24 mouse cellular contexts compared by ENCODE assay signal in the genomic region with DNA sequence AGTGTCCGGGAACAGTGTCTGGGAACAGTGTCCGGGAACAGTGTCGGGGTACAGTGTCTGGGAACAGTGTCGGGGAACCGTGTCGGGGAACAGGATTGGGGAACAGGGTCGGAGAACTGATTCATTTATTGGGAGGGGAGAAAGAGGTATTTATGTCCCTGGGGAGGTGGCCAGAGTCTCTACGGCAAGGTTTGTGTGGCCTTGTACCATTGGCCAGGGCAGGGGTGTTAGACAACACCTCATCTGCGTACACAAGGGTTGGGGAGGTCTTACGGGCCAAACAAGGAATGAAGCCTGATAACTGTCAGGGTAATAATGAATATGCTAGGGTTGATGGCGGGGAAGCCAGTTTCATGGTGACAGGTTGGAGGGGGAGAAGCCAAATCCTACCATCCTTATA.
"Had no signal": no experiment of that assay in that cellular context is flagged by ENCODE, and none has a peak within 500 bp of the region (broad histone marks: within the 10 kb centered on the region; RNA-seq: fewer than 3 reads in every experiment).

No protein-coding gene starts in this region.

- H3K4me2 ChIP-seq: heart, embryonic 11.5 days; heart, embryonic 13.5 days; heart, embryonic 15.5 days; hindbrain, embryonic 13.5 days; hindbrain, embryonic 15.5 days; kidney, embryonic 15.5 days; limb, embryonic 13.5 days; limb, embryonic 15.5 days had no signal

- H3K36me3 ChIP-seq: heart, embryonic 13.5 days; heart, embryonic 15.5 days; hindbrain, embryonic 13.5 days; hindbrain, embryonic 15.5 days; kidney, embryonic 15.5 days; limb, embryonic 13.5 days; limb, embryonic 15.5 days had no signal

- DNase-seq: gastrocnemius, postnatal 14 days; gastrocnemius, postnatal 36 days; heart, adult 18-20 months; heart, postnatal 14 days; heart, postnatal 36 days; kidney, adult 11 months; kidney, adult 2 months; kidney, adult 9 months; kidney, postnatal 14 days; kidney, postnatal 36 days; layer of hippocampus, adult 9-11 months; layer of hippocampus, postnatal 36 days; left cerebral cortex, postnatal 4 days had no signal

- H3K4me3 ChIP-seq: heart, embryonic 13.5 days; heart, embryonic 15.5 days; hindbrain, embryonic 13.5 days; hindbrain, embryonic 15.5 days; kidney, embryonic 15.5 days; limb, embryonic 13.5 days; limb, embryonic 15.5 days had no signal

- ATAC-seq: hindbrain, postnatal 0 days; intestine, embryonic 16.5 days had no signal

- H3K9ac ChIP-seq: heart, embryonic 13.5 days; heart, embryonic 15.5 days; hindbrain, embryonic 13.5 days; hindbrain, embryonic 15.5 days; kidney, embryonic 15.5 days; limb, embryonic 13.5 days; limb, embryonic 15.5 days had no signal

- H3K4me1 ChIP-seq: heart, embryonic 15.5 days; hindbrain, embryonic 13.5 days; hindbrain, embryonic 15.5 days; kidney, embryonic 15.5 days; limb, embryonic 13.5 days; limb, embryonic 15.5 days had no signal

- H3K27me3 ChIP-seq: heart, embryonic 13.5 days; heart, embryonic 15.5 days; hindbrain, embryonic 13.5 days; hindbrain, embryonic 15.5 days; kidney, embryonic 15.5 days; limb, embryonic 13.5 days; limb, embryonic 15.5 days had no signal

- H3K9me3 ChIP-seq: heart, embryonic 13.5 days; heart, embryonic 15.5 days; hindbrain, embryonic 13.5 days; hindbrain, embryonic 15.5 days; kidney, embryonic 15.5 days; limb, embryonic 13.5 days; limb, embryonic 15.5 days had no signal

- H3K27ac ChIP-seq: heart, embryonic 13.5 days; heart, embryonic 15.5 days; hindbrain, embryonic 13.5 days; hindbrain, embryonic 15.5 days; hindbrain, postnatal 0 days; kidney, embryonic 15.5 days; kidney, postnatal 0 days; limb, embryonic 13.5 days; limb, embryonic 15.5 days had no signal
